Mouse (Mus musculus) bone marrow, adult 2 months (tissue): Measurements from ENCODE around the gene Syk.

Source experiments
- CTCF ChIP-seq: fragments of 200-500 bp; IDR thresholded peaks from 2 replicates; pipeline ENCODE4 v1.5.1; 2011; ENCODE audit warnings: low read length, control low read depth; ENCODE audit not compliant: control insufficient read depth, insufficient read depth
- POLR2A ChIP-seq: fragments of 200-500 bp; IDR thresholded peaks from 2 replicates; pipeline ENCODE4 v1.6.1; 2011; ENCODE audit warnings: low read depth, mild to moderate bottlenecking, control low read depth, low read length, borderline replicate concordance; ENCODE audit not compliant: control insufficient read depth

DNA sequence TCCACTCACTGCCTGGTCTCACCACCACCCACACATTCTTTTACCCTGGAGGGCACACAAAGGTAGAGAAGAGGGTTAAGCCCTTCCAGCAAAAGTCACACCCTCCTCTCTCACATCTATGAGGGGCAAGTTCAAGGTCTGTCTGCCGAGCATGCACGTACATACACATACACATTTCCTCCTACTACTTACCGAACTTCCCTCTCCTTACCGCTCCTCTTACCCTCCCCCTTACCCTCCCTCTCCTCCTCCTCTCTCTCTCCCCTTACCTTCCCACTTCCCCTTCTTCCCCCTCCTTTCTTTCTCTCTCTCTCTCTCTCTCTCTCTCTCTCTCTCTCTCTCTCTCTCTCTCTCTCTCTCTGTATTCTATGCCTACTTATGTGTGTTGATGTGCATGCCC lies 35.6 kb downstream of the Syk start:
- no peak for TF ChIP-seq CTCF
- TF ChIP-seq POLR2A: no peak
